Mouse (Mus musculus) liver, embryonic 14.5 days (tissue): ENCODE measurements around the gene Zmiz1. TPM values are rescaled to one million over a fixed set of nuclear protein-coding genes. Genes with fewer than 3 reads are reported as not detected.

Experiments used
- ATAC-seq: fragments of 200-750 bp; cut with Nextera tagmentation; 2 replicates; pipeline ENCODE4 v1.8.0; 2017; ENCODE audit warnings: moderate number of reproducible peaks, mild to moderate bottlenecking, moderate library complexity; ENCODE audit not compliant: insufficient read depth
- DNase-seq, 3 experiments: peaks; one replicate each; pipeline ENCODE4 v3.0.0-alpha.2; 2012 to 2013; ENCODE audit warnings: low read depth in 3 of 3, low spot score in 3 of 3
- H3K27ac ChIP-seq: fragments of 300-500 bp; sonication (generic); 2 replicates; pipeline ENCODE4 v1.5.1; 2014; ENCODE audit warnings: moderate library complexity, mild to moderate bottlenecking, control low read depth, inconsistent platforms
- H3K27me3 ChIP-seq: fragments of 300-500 bp; sonication (generic); 2 replicates; pipeline ENCODE4 v1.6.1; 2014; ENCODE audit warnings: mild to moderate bottlenecking, low read length, moderate library complexity; ENCODE audit not compliant: control insufficient read depth, insufficient read depth
- H3K36me3 ChIP-seq: fragments of 300-500 bp; sonication (generic); replicated peaks from 2 replicates; pipeline ENCODE4 v1.6.1; 2014; ENCODE audit warnings: low read depth; ENCODE audit not compliant: control insufficient read depth, insufficient read depth
- H3K4me1 ChIP-seq, 2 experiments: fragments of 200-500 bp in 1 of 2; fragments of 300-500 bp in 1 of 2; sonication (generic) in 1 of 2; replicated peaks; 2 replicates each; pipeline ENCODE4 v1.6.1; 2012 to 2014; ENCODE audit warnings: antibody characterized with exemption in 1 of 2, inconsistent platforms in 1 of 2, low read length in 1 of 2; ENCODE audit not compliant: control insufficient read depth in 2 of 2, insufficient read depth in 2 of 2
- H3K4me2 ChIP-seq: fragments of 300-500 bp; sonication (generic); 2 replicates; pipeline ENCODE4 v1.6.1; 2014; ENCODE audit warnings: low read depth, mild to moderate bottlenecking, control low read depth, moderate library complexity
- H3K4me3 ChIP-seq, 2 experiments: fragments of 200-500 bp in 1 of 2; fragments of 300-500 bp in 1 of 2; sonication (generic) in 1 of 2; 2 replicates each; pipeline ENCODE4 v1.5.1; 2012 to 2014; ENCODE audit warnings: low read depth in 2 of 2, low read length in 2 of 2, mild to moderate bottlenecking in 2 of 2, control low read depth in 1 of 2, inconsistent platforms in 1 of 2, moderate library complexity in 1 of 2; ENCODE audit not compliant: insufficient read depth in 1 of 2
- H3K9ac ChIP-seq: fragments of 300-500 bp; sonication (generic); replicated peaks from 2 replicates; pipeline ENCODE4 v1.6.1; 2014; ENCODE audit warnings: mild to moderate bottlenecking, control low read depth, moderate library complexity
- H3K9me3 ChIP-seq: fragments of 300-500 bp; sonication (generic); 2 replicates; pipeline ENCODE4 v1.6.1; 2016; ENCODE audit warnings: low read length, mixed read lengths; ENCODE audit not compliant: control insufficient read depth
- CTCF ChIP-seq: IDR thresholded peaks from 2 replicates; pipeline ENCODE4 v1.5.1; 2016; ENCODE audit warnings: antibody characterized with exemption, low read depth, control low read depth
- EP300 ChIP-seq: IDR thresholded peaks from 2 replicates; pipeline ENCODE4 v1.6.1; 2016; ENCODE audit warnings: antibody characterized with exemption, low read depth
- WGBS: fragments of 180-500 bp; shearing (Covaris S2); extraction: QIAGEN DNeasy Blood & Tissue Kit; methylation state at CpG from one replicate; pipeline ENCODE4 v1.1.7; 2014; ENCODE audit not compliant: insufficient replicate concordance; 5-methylcytosine and 5-hydroxymethylcytosine counted together
- polyA plus RNA-seq, 2 experiments: library from polyadenylated mRNA; depleted of rRNA in 1 of 2; stranded (reverse) in 1 of 2; unstranded in 1 of 2; fragments of >200 nt; fragmentation: Nextera tagmentation in 1 of 2; extraction: Ambion mirVana in 1 of 2; gene quantifications; 2 replicates each; pipeline versions ENCODE4 v1.2.1 to v1.2.3; 2012 to 2014

Gene Zmiz1
- polyA plus RNA-seq, 2 experiments: 3.4 to 4.0 TPM

- Histone ChIP-seq H3K36me3 (no peaks in the 10 kb centered on the region), H3K4me1 (peaks cover 38 to 44% of the 10 kb centered on the region in 2 experiments), H3K4me3 (no peak overlapping the region), H3K9ac (peak overlapping the region; percentile 10; the same call in 1 of the 2 replicates), H3K27me3 (no peaks in the 10 kb centered on the region), H3K27ac (peak overlapping the region; percentile 45), H3K4me2 (peak overlapping the region; percentile 34), H3K9me3 (no peaks in the 10 kb centered on the region)
- DNase-seq (no peak), ATAC-seq (peak; percentile 55)
- TF ChIP-seq CTCF (peak; percentile 55), EP300 (no peak)
- 22% methylated on average over 11 of the region's 11 CpGs for WGBS
These were observed 76.1 kb downstream of the Zmiz1 start for GRCm38 (mm10) chr14:25534918-25535582.

- TF ChIP-seq CTCF (no peak), EP300 (no peak)
- peaks cover 38 to 44% of the 10 kb centered on the region in 2 experiments for H3K4me1 ChIP-seq
- WGBS: 83% methylated on average over 4 of the region's 4 CpGs
- no peak overlapping the region for H3K4me3 ChIP-seq
- H3K27ac ChIP-seq: peak overlapping the region; percentile 30
- H3K36me3 ChIP-seq: no peaks in the 10 kb centered on the region
- no peaks in the 10 kb centered on the region for H3K9me3 ChIP-seq
- H3K9ac ChIP-seq: no peak overlapping the region; the same call in 1 of the 2 replicates
- DNase-seq: no peak
- no peak for ATAC-seq
- H3K4me2 ChIP-seq: no peak overlapping the region
- H3K27me3 ChIP-seq: no peaks in the 10 kb centered on the region
These were observed 76.6 kb downstream of the Zmiz1 start for GRCm38 (mm10) chr14:25535583-25535943.

GRCm38 (mm10) chr14:25536476-25536875 lies 77.5 kb downstream of the Zmiz1 start:
- Histone ChIP-seq H3K27ac (no peak overlapping the region; the same call in 1 of the 2 replicates), H3K9ac (no peak overlapping the region; the same call in 1 of the 2 replicates), H3K27me3 (no peaks in the 10 kb centered on the region), H3K9me3 (no peaks in the 10 kb centered on the region), H3K4me1 (peaks cover 38 to 44% of the 10 kb centered on the region in 2 experiments), H3K4me3 (no peak overlapping the region), H3K4me2 (peak overlapping the region; percentile 25), H3K36me3 (no peaks in the 10 kb centered on the region)
- TF ChIP-seq EP300 (peak; percentile 47), CTCF (no peak)
- WGBS: 39% methylated on average over 8 of the region's 8 CpGs
- ATAC-seq: peak; percentile 69
- DNase-seq: no peak

- no peak for DNase-seq
- no peak for TF ChIP-seq EP300
- TF ChIP-seq CTCF: no peak
- H3K27me3 ChIP-seq: no peaks in the 10 kb centered on the region
- H3K9ac ChIP-seq: no peak overlapping the region
- H3K27ac ChIP-seq: no peak overlapping the region
- no peaks in the 10 kb centered on the region for H3K9me3 ChIP-seq
- H3K4me1 ChIP-seq: peaks cover 38 to 42% of the 10 kb centered on the region in 2 experiments
- no peak overlapping the region for H3K4me3 ChIP-seq
- ATAC-seq: no peak
- H3K4me2 ChIP-seq: no peak overlapping the region
- H3K36me3 ChIP-seq: no peaks in the 10 kb centered on the region
- WGBS: 89% methylated on average over 1 of the region's 1 CpGs
These were observed 78.4 kb downstream of the Zmiz1 start for GRCm38 (mm10) chr14:25537351-25537750.

- no peak for DNase-seq
- H3K36me3 ChIP-seq: no peaks in the 10 kb centered on the region
- no peaks in the 10 kb centered on the region for H3K27me3 ChIP-seq
- no peak overlapping the region for H3K9ac ChIP-seq
- 80% methylated on average over 2 of the region's 2 CpGs for WGBS
- H3K4me1 ChIP-seq: peaks cover 35 to 36% of the 10 kb centered on the region in 2 experiments
- H3K4me3 ChIP-seq: no peak overlapping the region
- TF ChIP-seq CTCF: no peak
- TF ChIP-seq EP300: no peak
- ATAC-seq: no peak
- no peak overlapping the region for H3K27ac ChIP-seq
- H3K9me3 ChIP-seq: no peaks in the 10 kb centered on the region
- no peak overlapping the region for H3K4me2 ChIP-seq
These were observed 79.5 kb downstream of the Zmiz1 start for GRCm38 (mm10) chr14:25538522-25538921.
